In the genomic region with DNA sequence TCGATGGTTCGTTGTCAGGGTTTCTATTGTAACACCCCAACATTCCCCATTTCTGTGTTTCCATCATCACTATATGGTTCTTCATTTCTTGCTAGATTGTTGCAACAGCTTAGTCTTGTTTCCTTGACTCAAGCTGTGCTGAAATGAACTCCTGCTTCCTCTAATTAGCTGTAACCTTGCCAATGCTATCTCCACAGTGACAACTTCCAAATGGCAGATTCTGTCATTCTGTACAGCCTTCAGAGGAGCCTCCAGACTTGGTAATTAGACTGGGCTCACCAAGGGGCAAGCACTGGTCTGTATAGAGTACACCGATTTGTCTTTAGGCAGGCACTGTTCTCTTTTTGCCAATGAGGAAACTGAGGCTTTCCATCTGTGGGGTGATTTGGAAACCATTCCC, we compare ENCODE assay signal across 15 mouse cellular contexts.
DNase-seq lines count a peak whose midpoint lies in the region; ATAC-seq and TF ChIP-seq lines count a peak whose summit lies in the region.
"Had no signal": no experiment of that assay in that cellular context is flagged by ENCODE, and none has a peak within 500 bp of the region (broad histone marks: within the 10 kb centered on the region; RNA-seq: fewer than 3 reads in every experiment).

No protein-coding gene starts in this region.

- no peak overlapping the region for H3K27ac ChIP-seq in kidney, adult 2 months (ENCODE audit: insufficient read depth, low read depth, low read length)
- no peak overlapping the region for H3K27ac ChIP-seq in midbrain, embryonic 15.5 days
- no peak overlapping the region for H3K27ac ChIP-seq in midbrain, embryonic 11.5 days (ENCODE audit: low read depth, low read length)
- H3K27ac ChIP-seq in neural tube, embryonic 14.5 days (ENCODE audit: low read depth, low read length): peak overlapping the region; percentile 31; the same call in 1 of the 2 replicates
- no peak overlapping the region for H3K27ac ChIP-seq in limb, embryonic 10.5 days
- H3K27ac ChIP-seq: embryonic facial prominence, embryonic 12.5 days; heart, embryonic 15.5 days; midbrain, embryonic 12.5 days had no signal

- no peak for TF ChIP-seq CTCF in kidney, adult 2 months (conservative IDR thresholded peaks at IDR 0.05; ENCODE audit: insufficient read depth, insufficient read length, low read depth, low read length)

- no peaks in the 10 kb centered on the region; the same call in 1 of the 2 replicates for H3K4me1 ChIP-seq in kidney, adult 2 months (ENCODE audit: control insufficient read depth, insufficient read depth, low read length)
- H3K4me1 ChIP-seq in midbrain, embryonic 15.5 days: no peaks in the 10 kb centered on the region
- no peaks in the 10 kb centered on the region for H3K4me1 ChIP-seq in midbrain, embryonic 11.5 days (ENCODE audit: control insufficient read depth, insufficient read depth, low read length)
- H3K4me1 ChIP-seq in neural tube, embryonic 14.5 days (ENCODE audit: control insufficient read depth, insufficient read depth, low read length): no peaks in the 10 kb centered on the region
- H3K4me1 ChIP-seq in limb, embryonic 10.5 days: no peaks in the 10 kb centered on the region
- H3K4me1 ChIP-seq: embryonic facial prominence, embryonic 12.5 days; heart, embryonic 15.5 days; midbrain, embryonic 12.5 days had no signal

- no peak overlapping the region for H3K4me2 ChIP-seq in midbrain, embryonic 15.5 days
- H3K4me2 ChIP-seq in midbrain, embryonic 11.5 days: no peak overlapping the region
- no peak overlapping the region for H3K4me2 ChIP-seq in neural tube, embryonic 14.5 days (ENCODE audit: low read depth, low read length)
- H3K4me2 ChIP-seq: embryonic facial prominence, embryonic 12.5 days; heart, embryonic 15.5 days; midbrain, embryonic 12.5 days had no signal

- WGBS in kidney, adult 2 months: 85% methylated on average over 3 of the region's 3 CpGs
- 84% methylated on average over 3 of the region's 3 CpGs for WGBS in midbrain, embryonic 15.5 days
- 87% methylated on average over 3 of the region's 3 CpGs for WGBS in midbrain, embryonic 11.5 days
- WGBS in neural tube, embryonic 14.5 days: 89% methylated on average over 3 of the region's 3 CpGs
- 88% methylated on average over 3 of the region's 3 CpGs for WGBS in limb, embryonic 10.5 days

- H3K9me3 ChIP-seq in midbrain, embryonic 15.5 days: no peaks in the 10 kb centered on the region
- no peaks in the 10 kb centered on the region for H3K9me3 ChIP-seq in midbrain, embryonic 11.5 days (ENCODE audit: control insufficient read depth, low read length)
- no peaks in the 10 kb centered on the region for H3K9me3 ChIP-seq in neural tube, embryonic 14.5 days (ENCODE audit: control insufficient read depth, low read length)
- no peaks in the 10 kb centered on the region for H3K9me3 ChIP-seq in limb, embryonic 10.5 days (replicated peaks)
- H3K9me3 ChIP-seq: embryonic facial prominence, embryonic 12.5 days; heart, embryonic 15.5 days; midbrain, embryonic 12.5 days had no signal

- H3K36me3 ChIP-seq in kidney, adult 2 months (ENCODE audit: control insufficient read depth, insufficient read depth, low read length): peaks cover 4% of the 10 kb centered on the region
- peaks cover 8% of the 10 kb centered on the region; the same call in 1 of the 2 replicates for H3K36me3 ChIP-seq in midbrain, embryonic 15.5 days (replicated peaks)
- peaks cover 4% of the 10 kb centered on the region for H3K36me3 ChIP-seq in midbrain, embryonic 11.5 days (ENCODE audit: control insufficient read depth, insufficient read depth, low read length)
- peaks cover 6% of the 10 kb centered on the region for H3K36me3 ChIP-seq in neural tube, embryonic 14.5 days (ENCODE audit: control insufficient read depth, insufficient read depth, low read length)
- peaks cover 21% of the 10 kb centered on the region for H3K36me3 ChIP-seq in limb, embryonic 10.5 days

- H3K9ac ChIP-seq in midbrain, embryonic 15.5 days: no peak overlapping the region
- H3K9ac ChIP-seq in midbrain, embryonic 11.5 days (ENCODE audit: low read length): no peak overlapping the region
- no peak overlapping the region for H3K9ac ChIP-seq in neural tube, embryonic 14.5 days (replicated peaks; ENCODE audit: low read depth, low read length)
- H3K9ac ChIP-seq: embryonic facial prominence, embryonic 12.5 days; heart, embryonic 15.5 days; liver, postnatal 0 days; midbrain, embryonic 12.5 days had no signal

- DNase-seq in cerebellum, adult 9-11 months: peak; percentile 41
- DNase-seq in cerebellum, adult 11 months: no peak
- peak; percentile 45 for DNase-seq in kidney, adult 2 months
- DNase-seq in kidney, adult 11 months: no peak
- no peak for DNase-seq in midbrain, embryonic 11.5 days (ENCODE audit: low spot score, missing footprints)
- DNase-seq in limb, embryonic 10.5 days (ENCODE audit: low spot score): no peak
- DNase-seq: gastrocnemius, postnatal 25 days; liver, postnatal 0 days; thymus, adult 18-20 months had no signal

- ATAC-seq in midbrain, embryonic 15.5 days (replicated peaks): peak; percentile 58
- ATAC-seq in midbrain, embryonic 11.5 days (ENCODE audit: low FRiP score): no peak
- no peak; the same call in 1 of the 2 replicates for ATAC-seq in neural tube, embryonic 14.5 days (ENCODE audit: low read depth)
- ATAC-seq: intestine, embryonic 16.5 days; liver, postnatal 0 days had no signal

- H3K4me3 ChIP-seq in kidney, adult 2 months (ENCODE audit: insufficient read depth, low read depth, low read length): no peak overlapping the region
- no peak overlapping the region for H3K4me3 ChIP-seq in midbrain, embryonic 15.5 days
- no peak overlapping the region for H3K4me3 ChIP-seq in midbrain, embryonic 11.5 days (ENCODE audit: low read depth, low read length)
- no peak overlapping the region for H3K4me3 ChIP-seq in neural tube, embryonic 14.5 days (ENCODE audit: low read depth, low read length)
- no peak overlapping the region for H3K4me3 ChIP-seq in limb, embryonic 10.5 days
- H3K4me3 ChIP-seq: embryonic facial prominence, embryonic 12.5 days; heart, embryonic 15.5 days; midbrain, embryonic 12.5 days had no signal

- H3K27me3 ChIP-seq in kidney, adult 2 months (replicated peaks; ENCODE audit: control insufficient read depth, insufficient read depth, low read length): no peaks in the 10 kb centered on the region
- no peaks in the 10 kb centered on the region for H3K27me3 ChIP-seq in midbrain, embryonic 15.5 days (replicated peaks)
- H3K27me3 ChIP-seq in midbrain, embryonic 11.5 days (ENCODE audit: control insufficient read depth, insufficient read depth, low read length): no peaks in the 10 kb centered on the region
- H3K27me3 ChIP-seq in neural tube, embryonic 14.5 days (ENCODE audit: control insufficient read depth, insufficient read depth, low read length): no peaks in the 10 kb centered on the region
- H3K27me3 ChIP-seq in limb, embryonic 10.5 days (ENCODE audit: low read depth, poor library complexity, severe bottlenecking): no peaks in the 10 kb centered on the region
- H3K27me3 ChIP-seq: embryonic facial prominence, embryonic 12.5 days; heart, embryonic 15.5 days; midbrain, embryonic 12.5 days had no signal

- TF ChIP-seq POLR2A in kidney, adult 2 months (IDR thresholded peaks at IDR 0.05; ENCODE audit: low read depth, low read length): no peak

Comparison
In these comparisons a context has a peak if more than half of its experiments do, and no peak if none do; other contexts are left out.
1. DNase-seq: peak in cerebellum, adult 9-11 months (single experiment) and kidney, adult 2 months (single experiment); none in cerebellum, adult 11 months (single experiment), kidney, adult 11 months (single experiment), midbrain, embryonic 11.5 days (single experiment) and limb, embryonic 10.5 days (single experiment).